Mouse (Mus musculus) layer of hippocampus, postnatal 10 days (tissue): ENCODE results near the gene Olfr1322. TPM values are rescaled to one million over a fixed set of nuclear protein-coding genes. Genes with fewer than 3 reads are reported as not detected.

Experiments
- DNase-seq, 2 experiments: peaks; one replicate each; pipeline ENCODE4 v3.0.0; 2021; ENCODE audit warnings: low spot score in 2 of 2
- long read RNA-seq: library from polyadenylated mRNA; stranded (forward); transcript quantifications from one replicate; pipeline ENCODE4 v2.0.0, GENCODE M21; 2023
- total RNA-seq, 2 experiments: library from RNA; stranded (reverse); gene quantifications; 2 replicates each; pipeline ENCODE4 v1.2.3; 2021

The Olfr1322 gene
- not detected for total RNA-seq
- long read RNA-seq: 0 reads

GRCm38 (mm10) chrX:49891383-49891782 lies at the start of gene Olfr1322:
Gene Olfr1322 (minus strand): TSS chrX:49891483.
- no peak for DNase-seq

- no peak for DNase-seq
These were observed 13.5 kb downstream of the Olfr1322 start for GRCm38 (mm10) chrX:49877651-49878349.

Other genes with a start within 250 kb of the Olfr1322 start
- not detected for gene Olfr1320, start 219.2 kb downstream of the Olfr1322 start, total RNA-seq
- gene Olfr1321, start 156.4 kb downstream of the Olfr1322 start, total RNA-seq: not detected
- gene Igsf1, start 93.7 kb downstream of the Olfr1322 start, total RNA-seq: 10 to 100 TPM; 20.0 to 22.4 TPM
- not detected for gene Olfr1323, start 127.9 kb upstream of the Olfr1322 start, total RNA-seq